Mouse (Mus musculus) forebrain, embryonic 11.5 days (tissue): ENCODE results near the gene Moap1. TPM values are rescaled to one million over a fixed set of nuclear protein-coding genes. Genes with fewer than 3 reads are reported as not detected.

Experiments
- polyA plus RNA-seq: library from polyadenylated mRNA; unstranded; fragments of >200 nt; fragmentation: Nextera tagmentation; extraction: Ambion mirVana; gene quantifications from 2 replicates; pipeline ENCODE4 v1.2.1, GENCODE M21; 2014

The Moap1 gene
- polyA plus RNA-seq, 1 experiment from 2014 or later: 34.4 TPM

Other genes with a start within 250 kb of the Moap1 start
- gene Chga, start 188.7 kb downstream of the Moap1 start, polyA plus RNA-seq: 16.7 and 18.1 TPM in 2 replicates
- 19.6 and 21.5 TPM in 2 replicates for gene Itpk1, start 38.7 kb downstream of the Moap1 start, polyA plus RNA-seq
- gene Tmem251, start 101 bp upstream of the Moap1 start, polyA plus RNA-seq: 12.7 and 14.0 TPM in 2 replicates
- gene Gm28051, start 14.1 kb upstream of the Moap1 start, polyA plus RNA-seq: not detected in 2 replicates
- 45.9 and 46.0 TPM in 2 replicates for gene Gon7, start 14.1 kb upstream of the Moap1 start, polyA plus RNA-seq
- 70.6 and 79.2 TPM in 2 replicates for gene Ubr7, start 14.3 kb upstream of the Moap1 start, polyA plus RNA-seq
- gene Gm20604, start 15.0 kb upstream of the Moap1 start, polyA plus RNA-seq: 31.8 and 32.7 TPM in 2 replicates
- gene Btbd7, start 134.8 kb upstream of the Moap1 start, polyA plus RNA-seq: 21.9 and 22.1 TPM in 2 replicates
- not detected in 2 replicates for gene Cox8c, start 155.7 kb upstream of the Moap1 start, polyA plus RNA-seq
- 2.1 and 2.2 TPM in 2 replicates for gene Unc79, start 205.2 kb upstream of the Moap1 start, polyA plus RNA-seq